Mouse (Mus musculus): Measurements from ENCODE around the gene Tomm20l. TPM values are rescaled to one million over a fixed set of nuclear protein-coding genes. Genes with fewer than 3 reads are reported as not detected.

Tomm20l gene
- total RNA-seq, 2 experiments from 2014 or later = not detected

GRCm38 (mm10) chr12:71150167-71150566, 38.9 kb downstream of the Tomm20l start:
- no peak for ATAC-seq (ENCODE audit: poor library complexity, severe bottlenecking)

DNA sequence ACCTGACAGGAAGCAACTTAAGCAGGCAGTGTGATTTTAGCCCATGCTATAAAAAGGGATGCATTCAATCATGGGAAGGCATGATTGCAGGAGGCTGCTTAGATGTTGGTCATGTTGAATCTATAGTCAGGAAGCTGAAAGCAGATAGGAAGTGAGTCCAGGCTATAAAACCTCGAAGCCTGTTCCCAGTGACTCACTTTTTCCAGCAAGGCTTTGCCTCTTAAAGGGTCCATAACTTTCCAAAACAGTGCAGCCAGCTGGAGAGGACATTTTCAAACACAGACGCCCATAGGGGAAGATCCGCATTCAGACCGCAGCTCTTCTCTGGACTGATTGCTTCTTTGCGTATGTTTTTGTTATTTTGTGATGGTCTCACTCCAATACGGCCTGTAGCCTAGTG, 43.8 kb downstream of the Tomm20l start:
- ATAC-seq (ENCODE audit: poor library complexity, severe bottlenecking) = no peak

DNA sequence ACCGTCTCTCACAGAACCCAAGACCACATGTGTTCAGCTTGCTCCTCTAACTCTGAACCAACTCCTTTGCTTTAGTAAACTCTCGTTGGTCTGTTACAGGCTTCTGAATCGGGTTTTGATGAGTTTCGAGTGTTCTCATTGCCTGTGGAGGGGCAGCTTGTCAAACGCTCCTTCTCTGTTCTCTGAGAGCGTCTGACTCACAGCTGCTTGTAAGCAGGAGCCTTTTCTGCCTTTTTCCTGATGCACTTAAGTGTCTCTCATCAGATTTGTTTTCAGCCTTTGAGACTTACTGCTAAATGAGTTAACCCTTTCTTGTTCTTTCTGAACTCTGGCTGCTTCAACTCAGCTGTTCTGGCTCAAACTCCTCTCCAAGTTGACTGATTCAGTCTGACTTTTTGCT, 46.7 kb downstream of the Tomm20l start:
- ATAC-seq (ENCODE audit: poor library complexity, severe bottlenecking) = no peak

DNA sequence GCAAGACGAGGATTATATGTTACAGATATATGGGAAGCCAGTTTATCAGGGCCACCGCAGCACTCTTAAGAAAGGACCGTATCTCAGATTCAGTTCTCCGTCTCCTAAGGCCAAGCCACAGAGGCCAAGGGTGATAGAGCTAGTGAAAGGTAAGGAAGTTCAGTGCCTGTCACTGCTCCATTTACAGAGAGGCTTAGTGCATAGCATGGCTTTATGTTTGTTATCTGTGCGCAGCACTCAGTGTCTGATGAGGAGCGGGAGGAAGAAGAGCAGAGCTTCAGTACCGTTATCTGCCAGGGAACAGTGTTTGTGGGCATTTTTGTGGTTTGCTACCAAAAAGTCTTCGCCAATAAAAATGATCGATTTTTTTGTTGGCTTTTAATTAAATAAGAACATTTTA, 53.2 kb downstream of the Tomm20l start:
- no peak for ATAC-seq (ENCODE audit: poor library complexity, severe bottlenecking)

DNA sequence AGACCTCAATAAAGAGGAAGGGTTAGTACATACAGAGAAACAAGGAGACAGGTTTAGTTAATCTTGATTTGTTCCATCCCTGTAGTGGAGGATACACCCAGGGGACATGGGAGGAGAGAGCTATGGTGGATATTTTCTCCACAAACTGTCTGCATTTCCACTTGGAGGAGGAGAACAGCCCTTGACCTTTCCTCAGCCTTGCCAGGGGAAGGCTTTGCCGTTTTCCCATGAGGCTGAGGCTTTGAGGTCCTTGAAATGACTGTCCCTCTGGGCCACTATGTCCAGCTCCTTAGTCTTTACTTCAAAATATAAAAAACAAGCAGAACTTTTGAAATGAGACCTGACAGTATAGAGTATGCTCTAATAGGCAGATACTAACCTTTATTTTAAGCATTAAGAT, 58.7 kb downstream of the Tomm20l start:
- ATAC-seq (ENCODE audit: poor library complexity, severe bottlenecking) = no peak

Other genes starting within 250 kb of the Tomm20l start
- 109 and 153 TPM in 2 replicates for gene Actr10, start 173.6 kb upstream of the Tomm20l start, total RNA-seq (2015)
- gene Actr10, start 173.6 kb upstream of the Tomm20l start, total RNA-seq (2017) = 54.0 and 81.4 TPM in 2 replicates
- 302 and 324 TPM in 2 replicates for gene Psma3, start 136.8 kb upstream of the Tomm20l start, total RNA-seq (2015)
- gene Psma3, start 136.8 kb upstream of the Tomm20l start, total RNA-seq (2017) = 246 and 252 TPM in 2 replicates
- 42.4 and 45.0 TPM in 2 replicates for gene Arid4a, start 95.4 kb upstream of the Tomm20l start, total RNA-seq (2015)
- gene Arid4a, start 95.4 kb upstream of the Tomm20l start, total RNA-seq (2017) = 74.6 and 79.6 TPM in 2 replicates
- 26.7 and 29.0 TPM in 2 replicates for gene Timm9, start 25.3 kb downstream of the Tomm20l start, total RNA-seq (2015)
- 21.3 and 22.4 TPM in 2 replicates for gene Timm9, start 25.3 kb downstream of the Tomm20l start, total RNA-seq (2017)
- 12.2 and 12.9 TPM in 2 replicates for gene 2700049A03Rik, start 25.4 kb downstream of the Tomm20l start, total RNA-seq (2015)
- 7.5 and 8.3 TPM in 2 replicates for gene 2700049A03Rik, start 25.4 kb downstream of the Tomm20l start, total RNA-seq (2017)
- gene Dact1, start 198.5 kb downstream of the Tomm20l start, total RNA-seq (2015) = 0.09 TPM in 1 of 2 replicates, not detected in the other
- gene Dact1, start 198.5 kb downstream of the Tomm20l start, total RNA-seq (2017) = 0.15 TPM in 1 of 2 replicates, not detected in the other

All from megakaryocyte, adult 5-6 weeks (primary cell).